Mouse (Mus musculus) stomach, embryonic 14.5 days (tissue): Measurements from ENCODE around the gene Smim24. TPM values are rescaled to one million over a fixed set of nuclear protein-coding genes. Genes with fewer than 3 reads are reported as not detected.

Source experiments
- ATAC-seq: fragments of 200-750 bp; cut with Nextera tagmentation; 2 replicates; pipeline ENCODE4 v1.8.0; 2017; ENCODE audit warnings: low read depth, moderate TSS enrichment; ENCODE audit not compliant: insufficient number of reproducible peaks, insufficient read depth, low FRiP score
- H3K27ac ChIP-seq: fragments of 300-500 bp; sonication (generic); 2 replicates; pipeline ENCODE4 v1.5.1; 2014; ENCODE audit warnings: mild to moderate bottlenecking, low read length, moderate library complexity, mixed read lengths
- H3K27me3 ChIP-seq: fragments of 300-500 bp; sonication (generic); 2 replicates; pipeline ENCODE4 v1.6.1; 2014; ENCODE audit warnings: low read length, control low read depth, mixed read lengths; ENCODE audit not compliant: control insufficient read depth, insufficient read depth
- H3K36me3 ChIP-seq: fragments of 300-500 bp; sonication (generic); 2 replicates; pipeline ENCODE4 v1.6.1; 2014; ENCODE audit warnings: mild to moderate bottlenecking, control low read depth, low read length, moderate library complexity, mixed read lengths; ENCODE audit not compliant: control insufficient read depth, insufficient read depth
- H3K4me1 ChIP-seq: fragments of 300-500 bp; sonication (generic); 2 replicates; pipeline ENCODE4 v1.6.1; 2014; ENCODE audit warnings: low read length, control low read depth, mixed read lengths; ENCODE audit not compliant: control insufficient read depth, insufficient read depth
- H3K4me2 ChIP-seq: fragments of 300-500 bp; sonication (generic); replicated peaks from 2 replicates; pipeline ENCODE4 v1.6.1; 2014; ENCODE audit warnings: low read depth, low read length, control low read depth
- H3K4me3 ChIP-seq: fragments of 300-500 bp; sonication (generic); 2 replicates; pipeline ENCODE4 v1.5.1; 2014; ENCODE audit warnings: low read depth, low read length, control low read depth
- H3K9ac ChIP-seq: fragments of 300-500 bp; sonication (generic); replicated peaks from 2 replicates; pipeline ENCODE4 v1.6.1; 2014; ENCODE audit warnings: low read depth, mild to moderate bottlenecking, control low read depth, low read length, moderate library complexity, mixed read lengths
- H3K9me3 ChIP-seq: fragments of 300-500 bp; sonication (generic); 2 replicates; pipeline ENCODE4 v1.6.1; 2016; ENCODE audit warnings: low read depth, low read length, control low read depth; ENCODE audit not compliant: control insufficient read depth
- WGBS: fragments of 180-500 bp; shearing (Covaris S2); extraction: QIAGEN DNeasy Blood & Tissue Kit; methylation state at CpG from one replicate; pipeline ENCODE4 v1.1.7; 2014; 5-methylcytosine and 5-hydroxymethylcytosine counted together
- polyA plus RNA-seq: library from polyadenylated mRNA; unstranded; fragments of >200 nt; fragmentation: Nextera tagmentation; extraction: Ambion mirVana; gene quantifications from 2 replicates; pipeline ENCODE4 v1.2.1, GENCODE M21; 2014

The Smim24 gene
- polyA plus RNA-seq, 1 experiment from 2014 or later: 21.5 TPM

- Histone ChIP-seq H3K9ac (no peak overlapping the region), H3K27me3 (no peaks in the 10 kb centered on the region), H3K9me3 (no peaks in the 10 kb centered on the region), H3K4me1 (peaks cover 53% of the 10 kb centered on the region), H3K4me3 (0 out of 2 replicates have a peak overlapping the region, but pooled peaks have one; percentile 11), H3K36me3 (peaks cover 28% of the 10 kb centered on the region), H3K27ac (0 out of 2 replicates have a peak overlapping the region, but pooled peaks have one; percentile 15), H3K4me2 (no peak overlapping the region; the same call in none of the 2 replicates)
- no peak for ATAC-seq
- 42% methylated on average over 24 of the region's 24 CpGs for WGBS
Measured at GRCm38 (mm10) chr10:81406504-81407440, 13.9 kb downstream of the Smim24 start.

GRCm38 (mm10) chr10:81407539-81408423 is 14.9 kb downstream of the Smim24 start:
- Histone ChIP-seq H3K27me3 (no peaks in the 10 kb centered on the region), H3K9me3 (no peaks in the 10 kb centered on the region), H3K4me3 (0 out of 2 replicates have a peak overlapping the region, but pooled peaks have one; percentile 11), H3K27ac (no peak overlapping the region), H3K9ac (no peak overlapping the region; the same call in 1 of the 2 replicates), H3K36me3 (peaks cover 28% of the 10 kb centered on the region), H3K4me1 (peaks cover 53% of the 10 kb centered on the region), H3K4me2 (no peak overlapping the region; the same call in 1 of the 2 replicates)
- ATAC-seq: no peak
- 29% methylated on average over 31 of the region's 31 CpGs for WGBS

DNA sequence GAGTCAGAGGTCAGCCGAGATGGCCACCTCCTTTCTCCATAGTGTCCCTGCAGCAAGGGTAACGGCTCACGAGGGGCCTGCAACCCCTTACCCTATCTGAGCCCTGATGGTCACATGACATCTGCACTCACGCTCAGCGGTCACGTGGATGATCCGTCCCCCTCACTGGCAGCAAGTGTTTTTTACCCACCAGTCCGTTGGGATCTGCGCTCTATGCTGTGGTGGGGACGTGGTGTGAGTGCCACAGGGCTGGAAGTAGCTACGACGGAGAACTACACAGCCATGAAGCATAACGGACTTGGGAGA is 15.5 kb downstream of the Smim24 start:
- Histone ChIP-seq H3K27ac (no peak overlapping the region), H3K9ac (no peak overlapping the region), H3K4me2 (no peak overlapping the region), H3K9me3 (no peaks in the 10 kb centered on the region), H3K36me3 (peaks cover 28% of the 10 kb centered on the region), H3K4me1 (peaks cover 51% of the 10 kb centered on the region), H3K4me3 (no peak overlapping the region), H3K27me3 (no peaks in the 10 kb centered on the region)
- 58% methylated on average over 13 of the region's 13 CpGs for WGBS
- ATAC-seq: no peak

GRCm38 (mm10) chr10:81408871-81409291 is 16.0 kb downstream of the Smim24 start:
- Histone ChIP-seq H3K4me1 (peaks cover 51% of the 10 kb centered on the region), H3K9me3 (no peaks in the 10 kb centered on the region), H3K27ac (peak overlapping the region; percentile 34; the same call in 1 of the 2 replicates), H3K36me3 (peaks cover 26% of the 10 kb centered on the region), H3K9ac (no peak overlapping the region), H3K4me2 (no peak overlapping the region), H3K27me3 (no peaks in the 10 kb centered on the region), H3K4me3 (no peak overlapping the region)
- peak; percentile 51; the same call in 1 of the 2 replicates for ATAC-seq
- 21% methylated on average over 9 of the region's 9 CpGs for WGBS

DNA sequence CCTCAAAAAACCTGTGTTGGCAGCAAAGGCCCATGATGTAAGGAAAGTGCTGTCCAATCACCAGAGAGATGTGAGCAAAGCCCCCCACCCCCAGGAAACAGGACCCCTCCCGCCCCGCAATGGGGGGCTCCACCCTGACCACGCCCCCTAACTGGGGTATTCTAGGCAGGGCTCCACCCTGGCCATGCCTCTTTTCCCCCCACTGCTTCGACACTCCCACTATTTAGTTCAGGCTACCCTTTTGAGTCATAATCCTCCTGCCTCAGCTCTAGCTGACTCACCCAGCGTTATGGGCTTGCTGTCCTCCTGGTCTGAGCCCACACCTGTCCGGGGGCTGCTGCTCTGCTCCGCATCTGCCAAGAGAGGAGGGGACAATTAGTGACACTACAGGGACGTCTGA is 16.5 kb downstream of the Smim24 start:
- Histone ChIP-seq H3K27ac (peak overlapping the region; percentile 34; the same call in 1 of the 2 replicates), H3K9me3 (no peaks in the 10 kb centered on the region), H3K9ac (no peak overlapping the region), H3K27me3 (no peaks in the 10 kb centered on the region), H3K36me3 (peaks cover 23% of the 10 kb centered on the region), H3K4me2 (no peak overlapping the region), H3K4me3 (no peak overlapping the region), H3K4me1 (peaks cover 56% of the 10 kb centered on the region)
- no peak for ATAC-seq
- WGBS: 29% methylated on average over 8 of the region's 8 CpGs

DNA sequence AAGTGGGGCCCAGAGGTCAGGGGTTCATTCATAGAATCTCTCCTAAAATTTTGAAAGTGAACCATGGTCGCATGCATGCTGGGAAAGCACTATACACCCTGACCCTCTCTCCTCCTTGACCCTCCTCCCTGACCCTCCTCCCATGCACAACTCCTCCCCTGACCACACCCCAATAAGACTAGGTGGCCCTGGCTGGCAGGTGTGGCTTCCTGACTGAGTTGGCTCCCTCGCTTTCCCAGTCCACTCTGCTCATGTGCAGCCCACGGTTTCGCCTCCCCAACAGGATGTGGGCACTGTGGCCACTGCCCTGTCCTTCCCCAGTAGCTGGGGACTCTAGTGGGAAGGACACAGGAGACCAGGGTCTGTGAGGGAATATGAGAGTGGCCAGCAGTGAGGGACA is 17.5 kb downstream of the Smim24 start:
- H3K4me3 ChIP-seq: no peak overlapping the region
- no peak overlapping the region for H3K9ac ChIP-seq
- H3K36me3 ChIP-seq: peaks cover 17% of the 10 kb centered on the region
- H3K27me3 ChIP-seq: no peaks in the 10 kb centered on the region
- ATAC-seq: no peak
- H3K9me3 ChIP-seq: no peaks in the 10 kb centered on the region
- H3K27ac ChIP-seq: peak overlapping the region; percentile 82; the same call in 1 of the 2 replicates
- 0 out of 2 replicates have a peak overlapping the region, but pooled peaks have one; percentile 1 for H3K4me2 ChIP-seq
- WGBS: 54% methylated on average over 4 of the region's 4 CpGs
- H3K4me1 ChIP-seq: peaks cover 66% of the 10 kb centered on the region

- peaks cover 67% of the 10 kb centered on the region for H3K4me1 ChIP-seq
- no peaks in the 10 kb centered on the region for H3K27me3 ChIP-seq
- H3K9me3 ChIP-seq: no peaks in the 10 kb centered on the region
- H3K27ac ChIP-seq: peak overlapping the region; percentile 82
- peaks cover 12% of the 10 kb centered on the region for H3K36me3 ChIP-seq
- WGBS: 70% methylated on average over 9 of the region's 9 CpGs
- no peak overlapping the region for H3K4me2 ChIP-seq
- no peak overlapping the region for H3K9ac ChIP-seq
- H3K4me3 ChIP-seq: no peak overlapping the region
- no peak for ATAC-seq
Measured at GRCm38 (mm10) chr10:81410981-81411380, 18.1 kb downstream of the Smim24 start.
